Mouse (Mus musculus): ENCODE results near the gene Rbm34. TPM values are rescaled to one million over a fixed set of nuclear protein-coding genes. Genes with fewer than 3 reads are reported as not detected.

Gene Rbm34
- polyA plus RNA-seq, 1 experiment from 2014 or later: 31.7 TPM

- H3K9me3 ChIP-seq: no peaks in the 10 kb centered on the region
- no peak for ATAC-seq (ENCODE audit: insufficient number of reproducible peaks, insufficient read depth, low FRiP score, low TSS enrichment, low read depth)
- H3K36me3 ChIP-seq: no peaks in the 10 kb centered on the region
- no peak overlapping the region for H3K4me3 ChIP-seq
- 0 out of 2 replicates have a peak, but pooled peaks cover 3% of the 10 kb centered on the region for H3K4me1 ChIP-seq
- no peak overlapping the region for H3K4me2 ChIP-seq
- 62% methylated on average over 8 of the region's 8 CpGs for WGBS
- peaks cover 22% of the 10 kb centered on the region for H3K27me3 ChIP-seq
- H3K9ac ChIP-seq: no peak overlapping the region
- no peak overlapping the region for H3K27ac ChIP-seq
Observed at GRCm38 (mm10) chr8:126976608-126977348, 5.9 kb upstream of the Rbm34 start.

GRCm38 (mm10) chr8:126975706-126976105, 4.8 kb upstream of the Rbm34 start:
- Histone ChIP-seq H3K9ac (no peak overlapping the region), H3K4me2 (no peak overlapping the region), H3K4me3 (no peak overlapping the region), H3K4me1 (0 out of 2 replicates have a peak, but pooled peaks cover 3% of the 10 kb centered on the region), H3K9me3 (no peaks in the 10 kb centered on the region), H3K27me3 (peaks cover 22% of the 10 kb centered on the region), H3K27ac (no peak overlapping the region), H3K36me3 (no peaks in the 10 kb centered on the region)
- WGBS: 19% methylated on average over 1 of the region's 1 CpGs
- ATAC-seq (ENCODE audit: insufficient number of reproducible peaks, insufficient read depth, low FRiP score, low TSS enrichment, low read depth): no peak

GRCm38 (mm10) chr8:126974511-126974910, 3.6 kb upstream of the Rbm34 start:
- Histone ChIP-seq H3K9ac (no peak overlapping the region), H3K4me2 (no peak overlapping the region), H3K4me3 (no peak overlapping the region), H3K4me1 (peaks cover 4% of the 10 kb centered on the region), H3K36me3 (no peaks in the 10 kb centered on the region), H3K27me3 (peaks cover 22% of the 10 kb centered on the region), H3K9me3 (no peaks in the 10 kb centered on the region), H3K27ac (no peak overlapping the region)
- no peak for ATAC-seq (ENCODE audit: insufficient number of reproducible peaks, insufficient read depth, low FRiP score, low TSS enrichment, low read depth)
- WGBS: 82% methylated on average over 4 of the region's 4 CpGs

GRCm38 (mm10) chr8:126973686-126974265, 2.9 kb upstream of the Rbm34 start:
- Histone ChIP-seq H3K27ac (no peak overlapping the region), H3K27me3 (peaks cover 17% of the 10 kb centered on the region), H3K9me3 (no peaks in the 10 kb centered on the region), H3K4me1 (peaks cover 9% of the 10 kb centered on the region), H3K4me3 (no peak overlapping the region), H3K4me2 (no peak overlapping the region), H3K36me3 (peaks cover 5% of the 10 kb centered on the region), H3K9ac (no peak overlapping the region)
- WGBS: 77% methylated on average over 9 of the region's 9 CpGs
- no peak for ATAC-seq (ENCODE audit: insufficient number of reproducible peaks, insufficient read depth, low FRiP score, low TSS enrichment, low read depth)

- WGBS: 75% methylated on average over 2 of the region's 2 CpGs
- no peak overlapping the region for H3K27ac ChIP-seq
- ATAC-seq (ENCODE audit: insufficient number of reproducible peaks, insufficient read depth, low FRiP score, low TSS enrichment, low read depth): no peak
Observed at GRCm38 (mm10) chr8:126972649-126973048, 1.8 kb upstream of the Rbm34 start.

GRCm38 (mm10) chr8:126972102-126972501, 1.2 kb upstream of the Rbm34 start:
- ATAC-seq (ENCODE audit: insufficient number of reproducible peaks, insufficient read depth, low FRiP score, low TSS enrichment, low read depth): no peak

More at GRCm38 (mm10) chr8:126972649-126973048, 1.8 kb upstream of the Rbm34 start:
- Histone ChIP-seq H3K4me1 (peaks cover 9% of the 10 kb centered on the region), H3K9ac (no peak overlapping the region), H3K4me2 (no peak overlapping the region), H3K9me3 (no peaks in the 10 kb centered on the region), H3K36me3 (peaks cover 16% of the 10 kb centered on the region), H3K4me3 (no peak overlapping the region), H3K27me3 (peaks cover 12% of the 10 kb centered on the region)

GRCm38 (mm10) chr8:126971314-126971664, 418 bp upstream of the Rbm34 start:
- Histone ChIP-seq H3K27me3 (peaks cover 1% of the 10 kb centered on the region; the same call in 1 of the 2 replicates), H3K27ac (peak overlapping the region; percentile 87), H3K36me3 (peaks cover 30% of the 10 kb centered on the region), H3K4me2 (peak overlapping the region; percentile 88), H3K9ac (peak overlapping the region; percentile 89), H3K4me3 (peak overlapping the region; percentile 99), H3K9me3 (no peaks in the 10 kb centered on the region), H3K4me1 (peaks cover 9% of the 10 kb centered on the region)
- 15% methylated on average over 13 of the region's 13 CpGs for whole genome bisulfite sequencing
- ATAC-seq (ENCODE audit: insufficient number of reproducible peaks, insufficient read depth, low FRiP score, low TSS enrichment, low read depth): peak; percentile 21; the same call in 1 of the 2 replicates

More at GRCm38 (mm10) chr8:126972102-126972501, 1.2 kb upstream of the Rbm34 start:
- H3K27ac ChIP-seq: no peak overlapping the region
- H3K36me3 ChIP-seq: peaks cover 22% of the 10 kb centered on the region
- H3K9me3 ChIP-seq: no peaks in the 10 kb centered on the region
- peaks cover 8% of the 10 kb centered on the region for H3K27me3 ChIP-seq
- no peak overlapping the region for H3K9ac ChIP-seq
- H3K4me1 ChIP-seq: peaks cover 9% of the 10 kb centered on the region
- no peak overlapping the region for H3K4me2 ChIP-seq
- no peak overlapping the region for H3K4me3 ChIP-seq
- 74% methylated on average over 2 of the region's 2 CpGs for WGBS

GRCm38 (mm10) chr8:126969546-126969945, 1.3 kb downstream of the Rbm34 start:
- H3K27me3 ChIP-seq: no peaks in the 10 kb centered on the region
- H3K27ac ChIP-seq: no peak overlapping the region
- 88% methylated on average over 1 of the region's 1 CpGs for WGBS
- no peaks in the 10 kb centered on the region for H3K9me3 ChIP-seq
- peaks cover 44% of the 10 kb centered on the region for H3K36me3 ChIP-seq
- no peak overlapping the region for H3K4me3 ChIP-seq
- H3K4me1 ChIP-seq: peaks cover 9% of the 10 kb centered on the region
- H3K9ac ChIP-seq: no peak overlapping the region
- ATAC-seq (ENCODE audit: insufficient number of reproducible peaks, insufficient read depth, low FRiP score, low TSS enrichment, low read depth): no peak
- H3K4me2 ChIP-seq: no peak overlapping the region

- H3K27ac ChIP-seq: no peak overlapping the region
- 93% methylated on average over 6 of the region's 6 CpGs for WGBS
- H3K36me3 ChIP-seq: peaks cover 55% of the 10 kb centered on the region
- no peak overlapping the region for H3K4me3 ChIP-seq
- H3K9ac ChIP-seq: no peak overlapping the region
- no peaks in the 10 kb centered on the region for H3K9me3 ChIP-seq
- H3K4me1 ChIP-seq: peaks cover 9% of the 10 kb centered on the region
- H3K27me3 ChIP-seq: no peaks in the 10 kb centered on the region
- ATAC-seq (ENCODE audit: insufficient number of reproducible peaks, insufficient read depth, low FRiP score, low TSS enrichment, low read depth): no peak
- H3K4me2 ChIP-seq: no peak overlapping the region
Observed at GRCm38 (mm10) chr8:126968107-126968506, 2.8 kb downstream of the Rbm34 start.

- H3K27me3 ChIP-seq: no peaks in the 10 kb centered on the region
- 78% methylated on average over 6 of the region's 6 CpGs for WGBS
- H3K36me3 ChIP-seq: peaks cover 82% of the 10 kb centered on the region
- no peak overlapping the region for H3K27ac ChIP-seq
- no peak overlapping the region for H3K4me3 ChIP-seq
- no peaks in the 10 kb centered on the region for H3K9me3 ChIP-seq
- no peak overlapping the region for H3K4me2 ChIP-seq
- H3K9ac ChIP-seq: no peak overlapping the region
- peaks cover 8% of the 10 kb centered on the region for H3K4me1 ChIP-seq
- no peak for ATAC-seq (ENCODE audit: insufficient number of reproducible peaks, insufficient read depth, low FRiP score, low TSS enrichment, low read depth)
Observed at GRCm38 (mm10) chr8:126965246-126965645, 5.6 kb downstream of the Rbm34 start.

- 88% methylated on average over 1 of the region's 1 CpGs for WGBS
- no peak for ATAC-seq (ENCODE audit: insufficient number of reproducible peaks, insufficient read depth, low FRiP score, low TSS enrichment, low read depth)
- no peaks in the 10 kb centered on the region for H3K27me3 ChIP-seq
Observed at GRCm38 (mm10) chr8:126962871-126963270, 8.0 kb downstream of the Rbm34 start.

GRCm38 (mm10) chr8:126961516-126961915, 9.4 kb downstream of the Rbm34 start:
- H3K9ac ChIP-seq: no peak overlapping the region
- H3K27ac ChIP-seq: no peak overlapping the region
- ATAC-seq (ENCODE audit: insufficient number of reproducible peaks, insufficient read depth, low FRiP score, low TSS enrichment, low read depth): no peak
- no peak overlapping the region for H3K4me2 ChIP-seq
- no peak overlapping the region for H3K4me3 ChIP-seq
- WGBS: 93% methylated on average over 3 of the region's 3 CpGs
- H3K36me3 ChIP-seq: peaks cover 88% of the 10 kb centered on the region
- no peaks in the 10 kb centered on the region for H3K4me1 ChIP-seq
- H3K27me3 ChIP-seq: no peaks in the 10 kb centered on the region
- no peaks in the 10 kb centered on the region for H3K9me3 ChIP-seq

More at GRCm38 (mm10) chr8:126962871-126963270, 8.0 kb downstream of the Rbm34 start:
- H3K9ac ChIP-seq: no peak overlapping the region
- H3K4me1 ChIP-seq: no peaks in the 10 kb centered on the region
- no peak overlapping the region for H3K4me3 ChIP-seq
- no peak overlapping the region for H3K4me2 ChIP-seq
- H3K9me3 ChIP-seq: no peaks in the 10 kb centered on the region
- no peak overlapping the region for H3K27ac ChIP-seq
- H3K36me3 ChIP-seq: peaks cover 88% of the 10 kb centered on the region
